Mouse (Mus musculus) kidney, postnatal 25 days (tissue): ENCODE data around the gene Arap1.
A peak's percentile ranks its signal among the peaks of the same experiment; 100 is the strongest.

Experiments used
- DNase-seq, 2 experiments: peaks; one replicate each; pipeline ENCODE4 v3.0.0; 2021; ENCODE audit warnings: mixed read lengths in 2 of 2

Arap1 gene

DNA sequence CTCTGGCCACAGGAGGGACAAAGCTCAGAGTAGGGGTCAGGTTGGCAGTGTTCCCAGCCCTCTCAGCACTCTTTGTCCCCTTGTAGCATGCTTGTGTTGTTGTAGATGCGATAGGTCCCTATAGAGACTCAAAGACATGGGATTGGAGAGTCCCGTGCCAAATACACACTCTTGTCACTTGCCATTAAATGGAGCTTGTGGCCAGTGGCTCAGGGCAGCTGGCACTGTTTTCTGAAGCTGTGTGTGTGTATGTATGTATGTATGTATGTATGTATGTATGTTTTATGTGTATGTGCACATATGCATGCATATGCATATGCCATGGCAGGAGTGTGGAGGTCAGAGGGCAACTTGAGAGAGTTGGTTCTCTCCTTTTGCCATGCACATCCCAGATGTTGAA, 20.1 kb upstream of the Arap1 start:
- DNase-seq, result no peak

DNA sequence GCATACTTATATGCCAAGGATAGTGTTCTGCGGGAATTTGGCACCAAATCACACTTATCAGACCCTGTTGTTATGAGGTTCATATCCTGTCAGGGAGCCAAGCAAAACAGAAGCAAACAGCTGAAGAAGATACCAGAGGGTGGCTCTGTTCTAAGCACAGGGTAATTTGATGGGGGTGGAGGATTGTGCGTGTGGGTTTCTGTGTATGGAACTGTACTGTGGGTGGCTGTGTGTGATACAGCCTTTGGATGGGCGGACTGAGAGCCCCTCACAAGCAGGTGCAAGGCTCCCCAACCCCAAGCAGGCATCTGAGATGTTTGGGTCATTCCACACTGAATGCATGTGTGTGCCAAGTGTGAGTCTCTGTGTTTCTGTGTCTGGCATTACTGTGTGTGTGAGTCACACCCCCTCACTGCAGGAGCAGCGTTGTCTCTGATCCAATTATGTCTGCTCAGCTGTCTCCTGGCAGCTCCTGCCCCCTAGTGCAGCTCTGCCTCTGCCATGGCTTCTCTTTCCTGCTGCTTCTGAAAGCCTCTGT, 19.2 kb upstream of the Arap1 start:
- no peak for DNase-seq

DNA sequence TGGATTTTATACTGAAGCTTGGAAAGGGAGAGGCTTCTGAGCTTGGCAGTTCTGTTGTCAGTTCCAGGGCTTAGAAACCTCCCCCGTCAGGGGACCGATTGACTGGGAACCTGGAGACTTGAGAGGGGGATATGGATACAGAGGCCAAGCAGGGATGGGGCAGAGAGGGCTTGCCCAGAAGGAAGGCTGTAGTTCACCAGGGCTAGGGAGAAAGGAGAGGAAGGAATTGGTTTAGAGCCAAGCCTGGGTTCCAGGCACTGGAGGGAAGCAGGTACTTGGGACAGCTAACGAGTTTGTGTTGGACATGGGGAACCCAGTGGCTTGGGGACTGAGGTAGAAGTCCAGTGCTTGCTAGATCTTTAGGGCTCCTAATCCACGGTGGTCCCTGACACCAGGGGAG, 18.3 kb upstream of the Arap1 start:
- no peak for DNase-seq

DNA sequence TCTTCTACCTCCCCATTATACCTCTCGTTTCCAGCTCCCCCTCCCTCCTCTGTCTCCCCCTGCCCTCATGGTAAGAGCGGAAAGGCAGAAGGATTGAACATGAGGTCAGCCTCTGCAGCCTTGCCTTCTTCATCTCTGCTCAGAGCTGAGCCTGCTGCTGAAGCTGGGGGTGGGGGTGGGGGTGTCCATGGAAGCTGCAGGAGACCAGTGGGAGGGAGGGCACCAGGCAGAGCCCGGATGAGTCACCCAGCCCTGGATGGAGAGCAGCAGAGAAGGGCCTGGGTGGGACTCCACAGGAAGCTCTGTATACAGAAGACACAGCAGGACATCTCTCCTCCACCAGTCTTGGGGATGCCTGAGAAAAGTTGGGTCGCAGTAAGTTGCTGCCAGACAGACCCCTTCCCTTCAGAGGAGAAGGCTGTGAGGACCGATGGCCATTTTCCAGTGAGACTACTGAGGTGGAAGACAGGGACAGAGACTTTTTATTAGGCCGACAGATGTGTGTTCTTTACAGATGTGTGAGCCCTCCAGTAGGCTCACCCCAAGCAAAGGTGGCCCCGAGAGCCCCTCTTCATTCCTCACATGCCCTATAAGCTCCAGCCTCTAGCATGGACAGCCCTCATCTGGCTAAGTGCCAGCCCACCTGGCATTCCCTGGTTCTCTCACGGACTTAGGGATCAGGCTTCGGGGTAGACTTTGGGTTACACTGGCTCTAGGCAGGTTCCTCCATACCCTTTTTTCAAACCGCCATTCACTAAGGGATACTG, 17.6 kb upstream of the Arap1 start:
- DNase-seq, result no peak

DNA sequence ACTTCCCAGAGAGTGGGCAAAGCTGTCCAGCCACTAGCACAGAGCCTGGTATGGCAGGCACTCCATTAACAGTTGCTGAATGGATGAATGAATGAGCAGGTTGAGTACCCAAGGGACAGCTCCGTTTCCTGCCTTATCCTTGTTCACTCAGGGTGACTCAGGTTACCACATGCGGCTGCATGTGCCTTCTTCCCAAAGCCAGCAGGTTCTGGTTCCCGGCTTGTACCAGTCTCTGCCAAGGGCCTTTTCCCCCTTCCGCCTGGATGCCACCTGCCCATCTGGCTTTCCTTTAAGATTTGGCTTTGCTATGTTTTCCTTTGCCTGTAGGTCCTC, 17.1 kb upstream of the Arap1 start:
- no peak for DNase-seq

DNA sequence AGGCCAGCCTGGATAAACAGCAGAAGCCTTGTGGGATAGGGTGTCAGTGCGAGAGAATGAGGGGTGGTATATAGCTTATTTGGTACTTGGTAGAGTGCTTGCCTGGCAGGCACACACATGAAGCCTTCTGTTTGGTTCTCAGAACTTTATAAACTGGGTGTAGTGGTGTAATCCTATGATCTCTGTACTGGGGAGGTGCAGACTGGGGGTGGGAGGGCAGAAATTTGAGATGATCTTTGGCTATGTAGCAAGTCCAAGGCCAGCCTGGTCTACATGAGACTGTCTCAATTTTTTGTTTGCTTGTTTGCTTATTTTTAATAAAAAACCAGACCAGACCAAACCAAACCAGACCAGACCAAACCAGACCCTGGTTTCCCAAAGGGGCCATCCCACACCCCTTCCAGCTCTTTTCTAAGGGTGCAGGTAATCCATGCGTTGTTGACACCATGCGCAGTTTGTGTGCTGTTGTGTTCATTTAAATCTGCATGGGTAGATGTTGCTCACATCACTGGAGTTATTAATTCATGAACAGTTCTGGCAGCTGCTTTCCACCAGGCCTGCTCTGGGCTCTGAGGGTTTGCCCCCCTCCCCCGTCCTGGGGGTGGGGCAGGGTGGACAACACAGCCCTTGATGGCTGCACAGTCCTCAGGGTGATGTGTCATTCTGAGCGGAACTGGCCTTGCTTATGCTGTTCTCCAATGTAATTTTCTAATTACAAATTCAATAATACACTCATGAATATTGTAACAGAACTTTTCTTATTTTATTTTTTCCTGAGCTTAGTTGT, 15.6 kb upstream of the Arap1 start:
- no peak for DNase-seq

DNA sequence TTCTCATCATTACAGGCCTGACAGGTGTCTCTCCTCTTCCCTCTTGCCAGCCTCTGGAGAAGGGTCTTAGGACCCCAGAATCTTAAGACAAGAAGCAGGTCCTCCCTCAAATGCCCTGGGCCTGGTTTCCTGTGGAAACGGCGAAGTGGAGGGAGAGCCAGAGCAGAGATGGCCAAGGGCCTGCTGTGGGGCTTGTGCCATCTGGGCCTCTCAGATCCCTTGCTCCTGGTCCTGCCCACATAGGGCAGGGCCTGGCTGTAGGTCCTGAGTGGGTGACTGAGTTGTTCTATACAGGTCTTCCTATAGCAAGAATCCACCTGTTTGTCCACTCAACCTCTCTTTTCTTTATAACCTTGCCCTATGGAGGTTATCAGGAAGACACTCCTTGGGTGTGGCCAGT, 12.6 kb upstream of the Arap1 start:
- DNase-seq, result no peak

DNA sequence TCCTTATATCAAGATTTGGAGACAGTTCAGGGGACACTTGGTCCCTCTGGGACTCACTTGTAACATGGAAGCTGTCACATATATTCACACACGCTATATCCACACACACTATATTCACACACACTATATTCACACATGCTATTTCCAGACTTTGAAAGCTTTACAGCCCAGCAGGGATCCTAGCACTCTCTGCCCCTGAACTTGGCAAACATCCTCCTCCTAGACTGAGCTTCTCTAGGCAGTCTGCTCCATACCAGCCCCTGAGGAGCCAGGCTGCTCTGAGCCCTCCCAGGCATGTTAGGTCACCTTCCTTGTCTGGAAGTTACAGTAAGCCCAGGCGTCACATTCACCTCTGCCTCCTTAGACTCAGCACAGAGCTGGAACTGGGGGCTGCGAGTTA, 11.2 kb upstream of the Arap1 start:
- no peak for DNase-seq

DNA sequence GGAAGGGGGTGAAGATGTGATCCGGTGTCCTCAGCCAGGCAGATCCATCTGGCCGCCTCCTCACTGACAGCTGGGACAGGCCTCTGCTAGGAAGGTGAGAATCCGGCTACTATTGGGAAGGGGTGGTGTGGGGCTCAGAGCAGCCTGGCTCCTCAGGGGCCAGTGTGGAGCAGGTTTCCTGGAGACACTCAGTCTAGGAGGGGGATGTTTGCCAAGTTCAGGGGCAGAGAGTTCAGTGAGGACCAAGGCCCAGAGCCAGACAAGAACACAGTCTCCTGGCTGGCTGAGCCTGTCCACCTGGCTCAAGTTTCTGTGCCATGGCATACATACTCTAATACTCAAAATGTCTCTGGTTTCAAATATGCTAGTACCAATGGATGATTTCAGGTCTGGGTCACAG, 10.5 kb upstream of the Arap1 start:
- DNase-seq, result no peak

DNA sequence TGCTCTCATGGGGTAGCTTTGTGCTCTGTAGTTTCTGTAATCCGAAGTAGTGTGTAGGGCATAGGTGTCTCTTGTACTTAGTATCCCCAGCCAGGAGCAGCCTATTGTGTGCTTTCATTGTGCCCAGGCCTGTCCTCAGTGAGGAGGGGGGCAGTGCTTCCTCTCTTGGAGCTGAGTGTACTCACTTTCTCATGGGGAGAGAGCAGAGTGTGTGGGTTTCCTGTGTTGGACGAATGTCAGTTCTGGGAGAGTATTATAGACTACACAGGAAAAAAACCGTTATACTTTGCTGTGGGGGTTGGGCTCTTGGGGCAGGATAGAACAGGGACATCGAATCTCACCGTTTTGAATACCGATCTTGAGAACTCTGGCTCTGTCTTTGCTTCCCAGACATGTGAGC, 6.5 kb upstream of the Arap1 start:
- DNase-seq, result no peak

DNA sequence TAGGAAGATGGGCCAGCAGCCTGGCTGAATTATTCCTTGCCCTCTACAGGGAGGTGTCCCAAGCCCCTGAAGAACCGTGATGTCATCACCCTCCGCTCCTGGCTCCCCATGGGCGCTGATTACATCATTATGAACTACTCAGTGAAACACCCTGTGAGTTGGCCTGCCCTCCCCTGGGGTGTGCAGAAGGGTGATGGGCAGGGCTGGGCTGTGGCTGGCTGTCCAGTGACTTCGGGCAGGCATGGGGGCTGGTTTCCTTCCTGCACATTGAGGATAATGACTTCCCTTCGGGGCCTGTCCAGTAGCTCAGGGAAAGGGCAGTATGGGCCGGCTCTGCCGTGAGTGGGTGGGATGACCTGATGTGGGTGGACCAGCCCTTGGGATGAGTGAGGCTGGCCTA, 4.7 kb upstream of the Arap1 start:
- DNase-seq, result no peak

DNA sequence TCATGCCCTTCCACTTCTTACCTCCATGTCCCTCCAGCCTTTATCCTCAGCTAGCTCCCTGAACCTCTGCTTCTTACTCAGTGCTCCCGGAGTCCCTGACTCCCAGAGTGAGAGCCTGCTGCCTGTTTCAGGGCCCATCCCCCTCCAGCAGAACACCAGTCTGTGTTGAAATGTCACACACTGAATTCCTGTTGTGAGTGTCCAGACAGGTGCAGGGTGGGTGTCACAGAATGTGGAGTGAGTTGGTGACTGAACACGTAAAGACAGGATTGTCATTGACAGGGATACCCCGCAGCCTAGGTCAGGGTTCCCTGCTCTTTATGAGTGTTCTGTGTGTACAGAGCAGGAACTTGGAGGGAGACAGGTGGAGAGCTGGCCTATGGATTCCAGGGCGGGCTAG, 3.0 kb upstream of the Arap1 start:
- no peak for DNase-seq

DNA sequence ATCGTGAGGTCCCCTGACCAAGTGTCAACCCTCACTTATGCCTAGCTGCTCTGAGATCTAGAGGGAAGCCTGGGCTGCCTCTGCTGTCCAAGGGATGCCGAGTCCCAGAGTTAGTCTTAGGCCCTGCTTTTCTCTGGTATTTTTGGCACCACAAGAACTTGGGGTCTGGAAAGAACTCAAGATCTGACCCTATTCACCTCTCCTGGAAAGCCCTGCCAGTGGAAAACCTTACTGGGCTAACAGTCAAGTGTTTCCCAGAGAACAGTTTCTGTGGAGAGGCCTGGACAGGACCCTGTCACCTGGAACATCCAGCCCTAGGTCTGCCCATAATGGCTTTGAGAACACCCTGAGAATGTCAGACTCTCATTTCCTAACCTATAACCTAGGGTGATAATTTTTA, 876 bp upstream of the Arap1 start:
- no peak for DNase-seq

DNA sequence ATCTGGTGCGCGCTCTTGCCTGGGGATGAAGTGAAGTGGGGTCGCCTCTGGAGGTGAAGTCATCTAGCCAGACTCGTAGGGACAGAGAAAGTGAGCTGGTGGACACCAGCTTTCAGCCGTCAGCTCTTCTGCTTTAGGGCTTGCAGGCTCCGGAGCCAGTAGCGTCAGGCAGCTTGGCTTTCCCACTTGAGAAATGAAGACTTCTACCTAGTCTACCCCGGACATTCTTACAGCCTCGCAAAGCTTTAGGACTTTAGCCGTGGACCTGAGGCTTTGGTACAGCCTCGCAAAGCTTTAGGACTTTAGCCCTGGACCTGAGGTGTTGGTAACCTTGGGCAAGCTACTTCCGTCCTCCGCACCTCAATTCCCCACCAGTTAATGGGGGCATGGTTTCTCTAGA, 445 bp downstream of the Arap1 start:
- peak; percentile 38 to 72 for DNase-seq

DNA sequence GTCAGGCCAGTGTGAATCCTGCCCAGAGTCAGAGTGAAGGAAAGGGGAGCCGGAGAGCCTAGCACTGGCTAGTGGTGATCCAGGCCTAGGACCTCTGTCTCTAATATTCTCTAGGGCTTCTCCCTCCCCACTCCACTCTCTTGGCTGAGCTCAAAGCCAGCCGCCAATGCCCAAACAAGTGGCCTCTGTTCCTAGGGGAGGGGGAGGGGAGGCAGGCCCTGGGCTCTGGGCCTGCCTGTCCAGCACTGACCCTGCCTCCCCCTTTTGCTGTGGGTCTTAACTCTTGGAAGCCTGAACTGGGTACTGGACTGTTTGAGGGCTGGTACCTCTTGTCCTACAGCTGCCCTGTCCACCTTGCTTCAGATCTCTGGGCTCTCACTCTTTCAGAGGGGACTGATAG, 2.0 kb downstream of the Arap1 start:
- DNase-seq, result peak in 1 of 2 experiments; percentile 39

DNA sequence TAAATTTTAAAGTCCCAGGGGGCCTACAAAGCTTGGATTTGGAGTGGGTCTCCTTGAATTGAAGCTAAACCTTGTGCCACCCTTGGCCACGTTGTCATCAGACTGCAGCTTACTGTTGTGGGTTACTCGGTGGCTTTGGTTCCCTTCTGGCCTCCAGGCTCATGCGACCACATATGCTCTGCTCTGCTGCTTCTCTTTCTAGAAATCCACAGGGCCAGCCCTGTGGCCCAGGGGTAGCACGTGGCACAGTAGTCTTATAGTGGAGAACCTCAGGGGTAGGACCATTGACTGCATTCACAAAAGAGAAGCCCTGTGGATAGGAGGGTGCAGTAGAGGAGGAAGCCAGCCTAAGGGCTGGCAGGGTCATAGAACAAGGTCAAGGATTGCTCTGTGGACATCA, 4.5 kb downstream of the Arap1 start:
- DNase-seq, result no peak

DNA sequence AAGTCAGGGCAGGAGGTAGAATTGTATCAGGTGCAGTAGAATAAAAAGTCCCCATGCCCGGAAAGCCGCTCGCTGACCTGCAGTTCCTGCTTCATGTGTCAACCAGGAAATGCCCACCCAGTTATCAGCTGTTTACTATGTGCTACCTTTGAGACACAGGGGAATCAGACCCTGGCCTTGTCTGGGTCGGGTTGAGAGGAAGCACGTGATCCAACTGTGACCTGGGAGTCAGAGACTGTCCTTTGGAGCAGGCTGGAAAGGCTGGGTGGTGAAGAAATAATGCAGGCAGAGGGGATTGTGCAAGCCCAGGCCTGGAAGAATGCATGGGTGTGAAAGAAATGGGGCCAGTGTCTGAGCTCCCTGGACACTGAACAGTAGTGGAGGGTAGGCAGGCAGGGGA, 6.6 kb downstream of the Arap1 start:
- peak; percentile 30 to 77 for DNase-seq

DNA sequence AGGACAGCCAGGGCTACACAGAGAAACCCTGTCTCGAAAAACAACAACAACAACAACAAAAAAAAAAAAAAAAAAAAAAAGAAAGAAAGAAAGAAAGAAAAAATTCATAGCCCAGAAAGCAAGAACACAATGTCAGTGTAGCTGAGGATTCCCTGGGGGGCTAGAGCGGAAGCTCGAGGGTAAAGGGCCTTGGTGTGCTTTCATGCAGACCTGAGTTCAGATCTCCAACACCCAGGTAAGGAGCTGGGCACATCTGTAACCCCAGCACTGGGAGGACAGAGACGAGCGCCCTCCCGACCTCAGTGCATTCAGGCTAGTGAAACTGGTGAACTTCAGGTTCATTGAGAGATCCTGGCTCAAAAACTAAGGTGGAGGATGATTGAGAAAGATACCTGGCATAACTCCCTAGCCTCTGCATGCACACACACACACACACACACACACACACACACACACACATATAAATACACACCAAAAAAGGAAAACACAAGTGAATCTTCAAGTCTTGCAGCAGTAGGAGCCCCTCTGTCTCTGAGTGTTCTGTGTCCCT, 7.8 kb downstream of the Arap1 start:
- DNase-seq, result no peak

DNA sequence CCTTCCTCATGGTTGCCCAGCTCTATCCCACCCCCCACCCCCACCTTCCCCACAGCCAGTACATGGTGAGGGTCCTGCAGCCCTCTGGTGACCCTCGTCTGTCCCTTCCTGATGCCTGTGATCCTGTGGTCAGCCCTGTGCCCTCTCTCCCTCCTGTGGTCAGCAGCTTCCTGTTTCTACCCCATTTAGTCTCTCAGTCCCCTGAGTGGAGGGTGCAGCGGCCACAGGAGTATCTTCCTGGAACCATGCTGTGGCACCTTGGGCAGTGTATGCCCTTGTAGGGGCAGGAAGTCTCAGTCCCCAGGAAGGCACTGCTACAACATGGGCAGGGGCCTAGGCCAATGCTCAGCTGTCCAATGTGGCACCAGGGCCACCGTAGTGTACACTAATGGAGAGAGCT, 9.0 kb downstream of the Arap1 start:
- no peak for DNase-seq

DNA sequence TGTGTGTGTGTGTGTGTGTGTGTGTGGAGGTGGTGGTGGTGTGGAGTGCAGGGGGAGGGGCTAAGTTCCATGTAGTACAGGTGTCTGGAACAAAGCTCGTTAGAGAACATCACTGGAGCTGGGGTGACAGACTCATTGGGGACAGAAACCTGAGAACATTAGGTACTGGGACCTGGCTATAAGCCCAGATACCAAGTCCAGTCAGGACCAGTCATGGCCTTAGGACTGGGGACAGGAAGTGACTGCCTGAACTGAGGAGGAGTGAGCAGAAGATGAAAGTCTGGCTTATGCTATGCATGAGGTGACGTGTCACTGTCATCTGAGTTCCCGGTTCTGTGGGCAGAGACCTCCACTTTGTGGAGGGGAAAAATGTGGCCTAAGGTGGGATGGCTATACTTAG, 12.5 kb downstream of the Arap1 start:
- peak; percentile 34 to 73 for DNase-seq

DNA sequence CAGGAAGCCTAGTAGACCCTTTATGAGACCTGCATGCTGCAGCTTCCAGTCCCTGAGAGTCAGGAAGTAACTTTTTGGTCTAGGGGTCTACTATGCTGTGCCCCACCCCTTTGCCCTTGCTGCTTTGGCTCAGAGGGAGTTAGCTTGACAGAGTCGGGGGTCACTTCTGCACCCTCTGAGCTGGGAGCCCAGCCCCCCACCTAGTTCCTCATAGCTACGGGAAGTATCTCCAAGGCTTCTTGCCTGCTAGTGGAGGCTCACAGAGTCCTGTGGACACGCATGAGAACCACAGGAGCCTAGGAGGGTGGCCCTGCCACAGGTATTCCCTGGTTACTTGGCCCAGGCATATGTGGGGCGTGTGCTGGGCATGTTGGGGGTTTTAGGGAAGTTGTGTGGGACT, 13.2 kb downstream of the Arap1 start:
- no peak for DNase-seq

DNA sequence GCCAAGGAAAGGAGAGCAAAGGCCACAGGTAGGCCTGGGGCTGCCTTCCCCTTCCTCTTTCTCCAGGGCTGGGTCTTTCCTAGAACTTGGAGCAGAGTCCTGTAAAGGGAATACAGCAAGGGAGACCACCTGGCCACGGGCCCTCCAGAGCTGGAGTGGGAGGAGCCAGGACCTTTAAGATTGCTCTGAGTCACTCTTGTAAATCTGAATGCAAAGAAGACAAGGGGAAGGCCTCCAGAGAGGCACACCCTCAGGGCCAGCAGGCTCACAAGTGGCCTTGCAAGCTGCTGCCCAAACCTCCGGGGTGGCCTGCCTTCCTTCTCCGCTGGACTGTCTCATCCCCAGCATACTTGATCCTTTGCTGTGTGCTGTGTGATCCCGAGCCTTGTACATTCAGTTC, 13.9 kb downstream of the Arap1 start:
- DNase-seq, result no peak

DNA sequence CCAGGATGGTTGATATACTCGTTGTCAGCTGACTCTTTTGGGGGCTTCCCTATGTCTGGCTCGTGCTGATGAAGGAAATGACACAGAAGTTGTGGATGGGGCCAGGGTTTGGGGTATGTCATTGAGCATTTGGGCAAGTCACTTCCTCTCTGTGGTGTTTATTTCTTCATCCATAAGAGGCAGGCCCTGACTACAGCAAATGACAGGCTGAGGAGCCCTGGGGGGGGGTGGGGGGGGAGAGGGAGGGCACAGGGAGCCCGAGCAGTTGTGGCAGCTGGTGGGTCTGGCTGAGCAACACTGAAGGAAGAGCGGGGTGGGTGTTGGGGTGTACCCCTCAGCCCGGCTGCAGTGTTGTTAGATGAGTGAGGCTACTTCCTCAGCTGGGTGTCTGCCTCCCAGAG, 14.9 kb downstream of the Arap1 start:
- no peak for DNase-seq

DNA sequence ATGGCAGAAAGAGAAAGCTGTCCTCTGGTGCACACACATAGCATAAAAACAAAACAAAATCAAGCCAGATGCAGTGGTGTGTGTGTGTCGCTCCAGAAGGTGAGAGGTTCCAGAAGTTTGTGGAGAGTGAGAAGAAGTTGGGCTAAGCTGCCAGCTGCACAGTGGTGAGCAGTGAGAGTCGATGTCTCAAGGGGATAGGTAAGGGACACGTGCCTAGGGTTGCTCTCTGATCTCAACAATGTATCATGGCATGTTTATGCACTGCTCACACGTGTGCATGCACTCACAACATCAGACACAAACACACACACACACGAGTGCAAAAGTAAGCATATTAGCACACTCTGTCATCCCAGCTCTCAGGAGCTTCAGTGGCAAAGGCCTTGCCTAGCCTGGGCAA, 16.0 kb downstream of the Arap1 start:
- no peak for DNase-seq
